Mouse (Mus musculus): ENCODE measurements around the gene Tra2a.

DNA sequence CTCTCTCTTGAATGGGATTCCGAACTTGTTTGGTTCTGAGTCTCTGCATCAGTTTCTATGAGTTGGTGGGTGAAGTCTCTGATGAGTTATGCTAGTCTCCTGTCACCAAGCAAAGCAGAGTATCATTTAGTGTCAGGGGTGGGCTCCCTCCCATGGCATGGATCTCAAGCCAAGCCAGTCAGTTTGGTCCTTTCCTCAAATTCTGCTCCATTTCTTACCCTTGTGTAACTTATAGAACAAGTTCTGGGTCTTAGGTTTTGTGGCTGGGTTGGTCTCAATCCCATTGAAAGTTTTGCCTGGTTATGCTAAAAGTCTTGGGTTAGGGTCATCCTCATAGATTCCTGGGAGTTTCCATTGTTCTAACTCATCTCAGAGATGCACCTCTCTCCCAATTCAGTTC is 21.5 kb downstream of the Tra2a start:
- TF ChIP-seq POLR2A (IDR thresholded peaks at IDR 0.05; ENCODE audit: insufficient read length, low read depth) (no peak), POLR2AphosphoS2 (IDR thresholded peaks at IDR 0.05; ENCODE audit: insufficient read length, low read depth) (no peak), TCF3 (IDR thresholded peaks at IDR 0.05; ENCODE audit: insufficient read length, low read depth) (no peak), MYOG (IDR thresholded peaks at IDR 0.05; ENCODE audit: control insufficient read depth in 1 of 3, insufficient read depth in 1 of 3, insufficient read length in 2 of 3, low read depth in 2 of 3) (no peak), MYOD1 (IDR thresholded peaks at IDR 0.05; ENCODE audit: control insufficient read depth in 1 of 3, insufficient read length in 2 of 3, low read depth in 2 of 3) (no peak), E2F4 (IDR thresholded peaks at IDR 0.05; ENCODE audit: insufficient read depth) (no peak), MAX (IDR thresholded peaks at IDR 0.05; ENCODE audit: low read depth) (no peak), TCF12 (IDR thresholded peaks at IDR 0.05; ENCODE audit: insufficient read depth, poor library complexity, severe bottlenecking) (no peak), USF1 (IDR thresholded peaks at IDR 0.05; ENCODE audit: low read depth) (no peak), SRF (IDR thresholded peaks at IDR 0.05; ENCODE audit: control insufficient read depth, insufficient read length, low read depth) (no peak), CEBPB (IDR thresholded peaks at IDR 0.05; ENCODE audit: insufficient read depth, poor library complexity, severe bottlenecking) (no peak), REST (IDR thresholded peaks at IDR 0.05; ENCODE audit: insufficient read depth, insufficient read length) (no peak)
